Mouse (Mus musculus): Measurements from ENCODE around the gene Cldn7. TPM values are rescaled to one million over a fixed set of nuclear protein-coding genes. Genes with fewer than 3 reads are reported as not detected.
"Not testable (repeated sequence)": the region's sequence is repeated elsewhere in the genome, so short reads cannot be mapped to it uniquely, and the experiment has no call there.

Gene Cldn7
- polyA plus RNA-seq, 1 experiment: 63.7 TPM

DNA sequence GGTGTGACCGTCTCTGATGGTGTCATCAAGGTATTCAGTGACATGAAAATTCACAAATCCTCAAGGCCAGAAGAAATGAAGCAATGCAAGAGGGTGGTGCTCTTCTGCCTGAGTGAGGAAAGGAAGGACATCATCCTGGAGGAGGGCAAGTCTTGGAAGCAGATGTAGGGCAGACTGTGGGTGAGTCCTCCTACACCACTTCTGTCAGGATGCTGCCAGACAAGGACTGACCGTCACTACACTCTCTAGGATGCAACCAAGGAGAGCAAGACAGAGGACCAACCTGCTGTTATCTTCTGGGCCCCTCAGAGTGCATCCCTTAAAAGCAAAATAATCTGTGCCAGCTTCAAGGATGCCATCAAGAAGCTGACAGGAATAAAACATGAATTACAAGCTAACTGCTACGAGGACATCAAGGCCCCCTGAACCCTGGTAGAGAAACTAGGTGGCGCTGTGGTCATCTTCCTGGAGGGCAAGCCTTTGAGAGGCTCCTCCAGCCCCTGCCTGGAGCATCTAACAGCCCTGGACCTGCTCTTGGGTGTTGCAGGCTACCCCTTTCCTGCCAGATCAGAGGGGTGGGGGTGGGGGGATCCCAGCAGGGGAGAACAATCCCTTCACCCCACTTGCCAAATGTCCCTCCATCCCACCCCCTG, 13.6 kb upstream of the Cldn7 start:
- Histone ChIP-seq H3K4me1 (ENCODE audit: control insufficient read depth, insufficient read depth, low read length) (peaks cover 7% of the 10 kb centered on the region), H3K4me3 (replicated peaks; ENCODE audit: extremely low read depth, low read depth, low read length) (no peak overlapping the region)
- TF ChIP-seq CTCF (IDR thresholded peaks at IDR 0.05; ENCODE audit: insufficient read depth, low read length) (0 out of 2 replicates have a peak, but pooled peaks have one; percentile 6), POLR2A (IDR thresholded peaks at IDR 0.05; ENCODE audit: borderline replicate concordance, extremely low read depth, low read depth, low read length) (no peak)
- no peak for DNase-seq
- WGBS: 39% methylated on average over 4 of the region's 4 CpGs

DNA sequence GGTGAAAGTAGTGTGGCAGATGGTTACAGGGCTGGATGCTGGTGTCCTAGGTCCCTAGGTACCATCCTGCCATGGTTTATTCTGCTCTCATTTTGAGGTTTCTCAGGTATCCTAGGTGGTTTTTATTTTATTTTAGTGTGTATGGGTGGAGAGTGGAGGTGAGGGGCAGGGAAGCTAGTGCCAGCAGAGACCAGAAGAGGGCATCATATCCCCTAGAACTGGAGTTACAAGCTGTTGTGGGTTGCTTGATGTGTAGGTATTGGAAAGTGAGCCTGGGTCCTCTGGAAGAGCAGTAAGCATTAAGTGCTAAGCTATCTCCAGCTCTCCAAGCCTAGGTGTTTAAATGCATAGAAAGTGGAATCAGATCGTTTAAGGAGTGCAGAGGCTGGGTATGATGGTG, 12.3 kb upstream of the Cldn7 start:
- no peak for TF ChIP-seq POLR2A (IDR thresholded peaks at IDR 0.05; ENCODE audit: borderline replicate concordance, extremely low read depth, low read depth, low read length)
- 0 out of 2 replicates have a peak, but pooled peaks have one; percentile 8 for TF ChIP-seq CTCF (IDR thresholded peaks at IDR 0.05; ENCODE audit: insufficient read depth, low read length)
- WGBS: 39% methylated on average over 1 of the region's 1 CpGs
- Histone ChIP-seq H3K4me3 (replicated peaks; ENCODE audit: extremely low read depth, low read depth, low read length) (no peak overlapping the region), H3K4me1 (ENCODE audit: control insufficient read depth, insufficient read depth, low read length) (peaks cover 7% of the 10 kb centered on the region)
- DNase-seq: no peak

DNA sequence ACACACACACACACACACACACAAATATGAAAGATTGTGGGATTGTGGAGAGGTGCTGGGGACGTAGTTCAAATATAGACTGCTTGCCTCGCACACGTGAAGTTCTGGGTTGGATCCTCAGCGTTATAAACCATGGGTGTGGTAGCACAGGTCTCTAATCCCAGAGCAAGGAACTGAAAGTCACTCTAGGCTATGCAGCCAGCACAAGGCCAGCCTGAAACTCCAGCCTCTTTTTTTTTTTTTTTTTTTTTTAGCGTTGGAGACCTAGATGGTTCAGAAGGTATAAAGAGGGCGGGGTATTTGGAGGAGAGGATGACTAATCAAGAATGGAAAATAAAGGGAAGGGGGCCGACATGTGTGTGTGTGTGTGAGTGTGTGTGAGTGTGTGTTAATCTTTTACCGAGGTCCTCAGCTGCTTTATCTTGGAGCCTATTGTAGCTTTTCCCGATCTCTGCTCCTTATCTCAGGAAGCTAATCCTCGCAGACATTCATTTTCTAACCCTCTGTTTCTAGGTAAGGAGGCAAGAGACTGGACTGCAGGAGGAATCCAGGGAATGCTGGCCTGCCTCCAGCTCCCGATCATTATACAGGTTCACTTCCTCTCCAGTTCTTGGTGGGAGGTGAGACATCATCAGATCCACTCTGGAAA, 11.2 kb upstream of the Cldn7 start:
- Histone ChIP-seq H3K4me3 (replicated peaks; ENCODE audit: extremely low read depth, low read depth, low read length) (no peak overlapping the region), H3K4me1 (ENCODE audit: control insufficient read depth, insufficient read depth, low read length) (peaks cover 4% of the 10 kb centered on the region)
- no peak for DNase-seq
- TF ChIP-seq POLR2A (IDR thresholded peaks at IDR 0.05; ENCODE audit: borderline replicate concordance, extremely low read depth, low read depth, low read length): no peak
- no peak for TF ChIP-seq CTCF (IDR thresholded peaks at IDR 0.05; ENCODE audit: insufficient read depth, low read length)
- 31% methylated on average over 11 of the region's 11 CpGs for WGBS

GRCm38 (mm10) chr11:69955618-69956017, 9.0 kb upstream of the Cldn7 start:
- WGBS: 70% methylated on average over 4 of the region's 4 CpGs
- not testable (repeated sequence) for H3K4me3 ChIP-seq (replicated peaks; ENCODE audit: extremely low read depth, low read depth, low read length); H3K4me1 ChIP-seq (ENCODE audit: control insufficient read depth, insufficient read depth, low read length); DNase-seq

- Histone ChIP-seq H3K4me1 (ENCODE audit: control insufficient read depth, insufficient read depth, low read length) (no peaks in the 10 kb centered on the region), H3K4me3 (replicated peaks; ENCODE audit: extremely low read depth, low read depth, low read length) (no peak overlapping the region)
- no peak for TF ChIP-seq CTCF (IDR thresholded peaks at IDR 0.05; ENCODE audit: insufficient read depth, low read length)
- no peak for TF ChIP-seq POLR2A (IDR thresholded peaks at IDR 0.05; ENCODE audit: borderline replicate concordance, extremely low read depth, low read depth, low read length)
- DNase-seq: no peak
- 72% methylated on average over 1 of the region's 1 CpGs for WGBS
These were observed 8.4 kb upstream of the Cldn7 start for GRCm38 (mm10) chr11:69956218-69956617.

- H3K4me1 ChIP-seq (ENCODE audit: control insufficient read depth, insufficient read depth, low read length): no peaks in the 10 kb centered on the region
- WGBS: 32% methylated on average over 5 of the region's 5 CpGs
- no peak for TF ChIP-seq POLR2A (IDR thresholded peaks at IDR 0.05; ENCODE audit: borderline replicate concordance, extremely low read depth, low read depth, low read length)
- TF ChIP-seq CTCF (IDR thresholded peaks at IDR 0.05; ENCODE audit: insufficient read depth, low read length): 0 out of 2 replicates have a peak, but pooled peaks have one; percentile 12
- DNase-seq: no peak
- H3K4me3 ChIP-seq (replicated peaks; ENCODE audit: extremely low read depth, low read depth, low read length): no peak overlapping the region
These were observed 4.0 kb upstream of the Cldn7 start for GRCm38 (mm10) chr11:69960616-69961015.

- Histone ChIP-seq H3K4me3 (replicated peaks; ENCODE audit: extremely low read depth, low read depth, low read length) (no peak overlapping the region), H3K4me1 (ENCODE audit: control insufficient read depth, insufficient read depth, low read length) (peaks cover 2% of the 10 kb centered on the region)
- no peak for TF ChIP-seq CTCF (IDR thresholded peaks at IDR 0.05; ENCODE audit: insufficient read depth, low read length)
- TF ChIP-seq POLR2A (IDR thresholded peaks at IDR 0.05; ENCODE audit: borderline replicate concordance, extremely low read depth, low read depth, low read length): no peak
- WGBS: 21% methylated on average over 5 of the region's 5 CpGs
- no peak for DNase-seq
These were observed 2.7 kb upstream of the Cldn7 start for GRCm38 (mm10) chr11:69961841-69962240.

GRCm38 (mm10) chr11:69965271-69966005, 859 bp downstream of the Cldn7 start:
- Histone ChIP-seq H3K4me3 (replicated peaks; ENCODE audit: extremely low read depth, low read depth, low read length) (peak overlapping the region; percentile 40), H3K4me1 (ENCODE audit: control insufficient read depth, insufficient read depth, low read length) (peaks cover 3% of the 10 kb centered on the region)
- TF ChIP-seq CTCF (IDR thresholded peaks at IDR 0.05; ENCODE audit: insufficient read depth, low read length): no peak
- TF ChIP-seq POLR2A (IDR thresholded peaks at IDR 0.05; ENCODE audit: borderline replicate concordance, extremely low read depth, low read depth, low read length): peak; percentile 43; the same call in 1 of the 2 replicates
- 5% methylated on average over 49 of the region's 49 CpGs for WGBS
- peak; percentile 81 for DNase-seq

- Histone ChIP-seq H3K4me3 (replicated peaks; ENCODE audit: extremely low read depth, low read depth, low read length) (peak overlapping the region; percentile 52), H3K4me1 (ENCODE audit: control insufficient read depth, insufficient read depth, low read length) (peaks cover 3% of the 10 kb centered on the region)
- TF ChIP-seq CTCF (IDR thresholded peaks at IDR 0.05; ENCODE audit: insufficient read depth, low read length) (no peak), POLR2A (IDR thresholded peaks at IDR 0.05; ENCODE audit: borderline replicate concordance, extremely low read depth, low read depth, low read length) (no peak)
- 4% methylated on average over 59 of the region's 59 CpGs for WGBS
- DNase-seq: peak; percentile 50
These were observed 1.7 kb downstream of the Cldn7 start for GRCm38 (mm10) chr11:69966006-69966859.
